In the genomic region with DNA sequence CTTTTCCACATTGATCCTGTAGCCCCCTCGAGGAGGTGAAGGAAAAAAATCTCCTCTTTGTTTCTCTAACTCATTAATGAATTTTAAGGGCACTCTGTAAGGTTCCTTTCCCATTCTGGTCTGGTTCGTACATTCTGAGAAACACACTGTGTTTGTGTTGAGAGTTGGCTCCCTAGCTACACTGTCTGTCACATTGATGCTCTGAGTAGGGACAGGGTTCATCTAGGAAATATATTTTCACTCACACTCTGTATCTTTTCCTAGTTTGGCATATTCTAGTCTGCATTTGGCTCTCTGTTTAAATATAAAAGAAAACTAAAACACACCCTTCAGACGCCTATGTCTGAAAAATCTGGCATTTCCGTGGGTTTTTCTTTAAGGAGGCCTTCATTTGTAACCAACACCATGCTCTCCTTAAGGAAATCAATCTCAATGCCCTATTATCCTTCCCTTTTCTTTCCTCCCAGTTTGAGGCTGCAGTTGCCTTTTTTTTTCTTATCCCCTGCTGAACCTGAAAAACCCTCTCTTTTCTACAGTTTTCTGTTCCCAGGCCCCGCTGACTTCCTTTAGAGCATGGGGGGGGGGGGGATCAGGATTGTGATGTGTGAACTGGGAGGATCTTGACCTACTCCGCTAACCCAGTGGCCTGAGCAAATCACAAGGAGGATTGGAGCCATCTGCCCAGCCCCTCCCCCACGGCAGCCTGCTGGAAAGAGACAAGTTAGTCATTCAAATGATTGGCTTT, we compare ENCODE assay signal across 9 mouse cellular contexts. TPM values are rescaled to one million over a fixed set of nuclear protein-coding genes. Genes with fewer than 3 reads are reported as not detected.
DNase-seq lines count a peak whose midpoint lies in the region; ATAC-seq and TF ChIP-seq lines count a peak whose summit lies in the region.
"Had no signal": no experiment of that assay in that cellular context is flagged by ENCODE, and none has a peak within 500 bp of the region (broad histone marks: within the 10 kb centered on the region; RNA-seq: fewer than 3 reads in every experiment).

No protein-coding gene starts in this region.

- H3K9me3 ChIP-seq in embryonic facial prominence, embryonic 14.5 days (ENCODE audit: control insufficient read depth, low read length), result no peaks in the 10 kb centered on the region
- H3K9me3 ChIP-seq in heart, embryonic 11.5 days (replicated peaks; ENCODE audit: control insufficient read depth, low read length), result no peaks in the 10 kb centered on the region
- H3K9me3 ChIP-seq in kidney, postnatal 0 days (replicated peaks; ENCODE audit: low read length), result no peaks in the 10 kb centered on the region
- H3K9me3 ChIP-seq in neural tube, embryonic 15.5 days (replicated peaks), result no peaks in the 10 kb centered on the region
- H3K9me3 ChIP-seq: limb, embryonic 15.5 days had no signal

- peak; percentile 56 for DNase-seq in urinary bladder, postnatal 14 days (ENCODE audit: low spot score)
- DNase-seq in urinary bladder, postnatal 10 days (ENCODE audit: low spot score), result no peak
- peak; percentile 91 for DNase-seq in embryonic facial prominence, embryonic 14.5 days (ENCODE audit: low spot score)
- DNase-seq in kidney, postnatal 0 days (ENCODE audit: low spot score), result peak; percentile 76
- peak; percentile 48 for DNase-seq in liver, adult 2 months (ENCODE audit: extremely low read depth, low read depth, low spot score)

- peak overlapping the region; percentile 2; the same call in 1 of the 2 replicates for H3K4me3 ChIP-seq in embryonic facial prominence, embryonic 14.5 days (ENCODE audit: low read depth, low read length)
- H3K4me3 ChIP-seq in heart, embryonic 11.5 days (ENCODE audit: low read depth, low read length), result no peak overlapping the region
- no peak overlapping the region for H3K4me3 ChIP-seq in kidney, postnatal 0 days (replicated peaks; ENCODE audit: low read depth, low read length)
- no peak overlapping the region for H3K4me3 ChIP-seq in liver, adult 2 months (ENCODE audit: insufficient read depth, low read depth, low read length)
- H3K4me3 ChIP-seq in neural tube, embryonic 15.5 days (replicated peaks), result peak overlapping the region; percentile 37
- H3K4me3 ChIP-seq: limb, embryonic 15.5 days had no signal

- TF ChIP-seq CTCF in kidney, postnatal 0 days (IDR thresholded peaks at IDR 0.05; ENCODE audit: low read depth), result no peak
- no peak for TF ChIP-seq CTCF in liver, adult 2 months (IDR thresholded peaks at IDR 0.05; ENCODE audit: low read depth, low read length)

- no peak overlapping the region for H3K9ac ChIP-seq in embryonic facial prominence, embryonic 14.5 days (ENCODE audit: low read depth, low read length)
- no peak overlapping the region for H3K9ac ChIP-seq in heart, embryonic 11.5 days (ENCODE audit: low read depth, low read length)
- H3K9ac ChIP-seq in kidney, postnatal 0 days (ENCODE audit: low read depth, low read length), result no peak overlapping the region
- no peak overlapping the region for H3K9ac ChIP-seq in liver, adult 2 months (ENCODE audit: low read depth, low read length)
- peak overlapping the region; percentile 45 for H3K9ac ChIP-seq in neural tube, embryonic 15.5 days (replicated peaks)
- H3K9ac ChIP-seq: limb, embryonic 15.5 days had no signal

- no peak overlapping the region for H3K27ac ChIP-seq in embryonic facial prominence, embryonic 14.5 days (replicated peaks; ENCODE audit: low read depth, low read length)
- H3K27ac ChIP-seq in heart, embryonic 11.5 days (ENCODE audit: low read depth, low read length), result no peak overlapping the region
- H3K27ac ChIP-seq in kidney, postnatal 0 days, result no peak overlapping the region
- no peak overlapping the region for H3K27ac ChIP-seq in liver, adult 2 months (replicated peaks; ENCODE audit: insufficient read depth, low read depth, low read length)
- H3K27ac ChIP-seq in neural tube, embryonic 15.5 days (replicated peaks), result peak overlapping the region; percentile 84
- H3K27ac ChIP-seq: limb, embryonic 15.5 days had no signal

- peak; percentile 76 for ATAC-seq in embryonic facial prominence, embryonic 14.5 days (ENCODE audit: low read depth)
- ATAC-seq in heart, embryonic 11.5 days (replicated peaks; ENCODE audit: insufficient number of reproducible peaks, low FRiP score, low TSS enrichment), result no peak
- ATAC-seq in kidney, postnatal 0 days (replicated peaks; ENCODE audit: low FRiP score, low read depth), result peak; percentile 73
- peak; percentile 87 for ATAC-seq in neural tube, embryonic 15.5 days (ENCODE audit: low FRiP score)
- ATAC-seq in activated CD4-positive, CD25-positive, alpha-beta regulatory T cell, adult 4 months, result no peak

- H3K27me3 ChIP-seq in embryonic facial prominence, embryonic 14.5 days (replicated peaks; ENCODE audit: control insufficient read depth, insufficient read depth, low read length), result no peaks in the 10 kb centered on the region
- no peaks in the 10 kb centered on the region for H3K27me3 ChIP-seq in heart, embryonic 11.5 days (ENCODE audit: control insufficient read depth, insufficient read depth, low read length)
- no peaks in the 10 kb centered on the region for H3K27me3 ChIP-seq in kidney, postnatal 0 days (ENCODE audit: insufficient read depth, low read length)
- no peaks in the 10 kb centered on the region for H3K27me3 ChIP-seq in liver, adult 2 months (ENCODE audit: control insufficient read depth, insufficient read depth, low read length)
- H3K27me3 ChIP-seq in neural tube, embryonic 15.5 days (replicated peaks), result no peaks in the 10 kb centered on the region
- H3K27me3 ChIP-seq: limb, embryonic 15.5 days had no signal

- no peak for TF ChIP-seq POLR2A in liver, adult 2 months (IDR thresholded peaks at IDR 0.05; ENCODE audit: extremely low read depth, insufficient read depth, low read length)

- 12% methylated on average over 7 of the region's 7 CpGs for WGBS in embryonic facial prominence, embryonic 14.5 days
- WGBS in heart, embryonic 11.5 days (ENCODE audit: insufficient replicate concordance), result 22% methylated on average over 7 of the region's 7 CpGs
- 16% methylated on average over 7 of the region's 7 CpGs for WGBS in kidney, postnatal 0 days
- WGBS in liver, adult 2 months, result 36% methylated on average over 7 of the region's 7 CpGs
- WGBS in neural tube, embryonic 15.5 days, result 11% methylated on average over 7 of the region's 7 CpGs

- peaks cover 7% of the 10 kb centered on the region; the same call in 1 of the 2 replicates for H3K4me1 ChIP-seq in embryonic facial prominence, embryonic 14.5 days (ENCODE audit: control insufficient read depth, insufficient read depth, low read length)
- peaks cover 3% of the 10 kb centered on the region; the same call in 1 of the 2 replicates for H3K4me1 ChIP-seq in heart, embryonic 11.5 days (ENCODE audit: control insufficient read depth, insufficient read depth, low read length)
- H3K4me1 ChIP-seq in kidney, postnatal 0 days (replicated peaks; ENCODE audit: insufficient read depth, low read length), result no peaks in the 10 kb centered on the region; the same call in 1 of the 2 replicates
- no peaks in the 10 kb centered on the region for H3K4me1 ChIP-seq in liver, adult 2 months (ENCODE audit: control insufficient read depth, insufficient read depth, low read length)
- peaks cover 22% of the 10 kb centered on the region; the same call in 1 of the 2 replicates for H3K4me1 ChIP-seq in neural tube, embryonic 15.5 days

- no peaks in the 10 kb centered on the region for H3K36me3 ChIP-seq in embryonic facial prominence, embryonic 14.5 days (ENCODE audit: control insufficient read depth, insufficient read depth, low read length)
- H3K36me3 ChIP-seq in heart, embryonic 11.5 days (ENCODE audit: control insufficient read depth, insufficient read depth, low read length), result no peaks in the 10 kb centered on the region
- H3K36me3 ChIP-seq in kidney, postnatal 0 days (ENCODE audit: insufficient read depth, low read length), result no peaks in the 10 kb centered on the region
- H3K36me3 ChIP-seq in liver, adult 2 months (ENCODE audit: control insufficient read depth, insufficient read depth, low read length), result no peaks in the 10 kb centered on the region
- no peaks in the 10 kb centered on the region for H3K36me3 ChIP-seq in neural tube, embryonic 15.5 days
- H3K36me3 ChIP-seq: limb, embryonic 15.5 days had no signal

- no peaks in the 10 kb centered on the region for H3K79me2 ChIP-seq in liver, adult 2 months (ENCODE audit: control insufficient read depth, insufficient read depth, low read length)

- peak overlapping the region; percentile 37 for H3K4me2 ChIP-seq in embryonic facial prominence, embryonic 14.5 days (ENCODE audit: low read depth, low read length)
- peak overlapping the region; percentile 35 for H3K4me2 ChIP-seq in heart, embryonic 11.5 days
- peak overlapping the region; percentile 27 for H3K4me2 ChIP-seq in kidney, postnatal 0 days (ENCODE audit: low read length)
- peak overlapping the region; percentile 53 for H3K4me2 ChIP-seq in neural tube, embryonic 15.5 days
- H3K4me2 ChIP-seq: limb, embryonic 15.5 days had no signal

RNA-seq across cellular contexts. Expression of a gene that starts 0.4 kb away (rescaled TPM):
- polyA plus RNA-seq in embryonic facial prominence, embryonic 14.5 days (2014; fragmentation: Nextera tagmentation; extraction: Ambion mirVana), result 85.8 and 91.3 TPM in 2 replicates
- 2.4 and 3.9 TPM in 2 replicates for polyA plus RNA-seq in heart, embryonic 11.5 days (2014; fragmentation: Nextera tagmentation; extraction: Ambion mirVana)
- 5.1 and 6.4 TPM in 2 replicates for polyA plus RNA-seq in kidney, postnatal 0 days (2015; fragmentation: Nextera tagmentation; extraction: Ambion mirVana)
- 5.9 and 10.0 TPM in 2 replicates for total RNA-seq in liver, adult 2 months (2014; rRNA removed)
- polyA plus RNA-seq in liver, adult 2 months (2012; rRNA removed), result 0.59 and 0.61 TPM in 2 replicates
- polyA plus RNA-seq in neural tube, embryonic 15.5 days (2015; fragmentation: Nextera tagmentation; extraction: Ambion mirVana), result 1,724 and 2,236 TPM in 2 replicates
- not detected for polyA plus RNA-seq in activated CD4-positive, CD25-positive, alpha-beta regulatory T cell, adult 4 months (2017; shearing (Covaris generic))

RNA-seq across cellular contexts. Expression of a gene that starts 9.8 kb away (rescaled TPM):
- polyA plus RNA-seq in embryonic facial prominence, embryonic 14.5 days (2014; fragmentation: Nextera tagmentation; extraction: Ambion mirVana), result 22.0 and 28.8 TPM in 2 replicates
- 18.5 and 19.4 TPM in 2 replicates for polyA plus RNA-seq in heart, embryonic 11.5 days (2014; fragmentation: Nextera tagmentation; extraction: Ambion mirVana)
- 77.2 and 79.9 TPM in 2 replicates for polyA plus RNA-seq in kidney, postnatal 0 days (2015; fragmentation: Nextera tagmentation; extraction: Ambion mirVana)
- total RNA-seq in liver, adult 2 months (2014; rRNA removed), result 56.2 and 69.3 TPM in 2 replicates
- 45.8 and 50.7 TPM in 2 replicates for polyA plus RNA-seq in liver, adult 2 months (2012; rRNA removed)
- 34.4 and 37.3 TPM in 2 replicates for polyA plus RNA-seq in neural tube, embryonic 15.5 days (2015; fragmentation: Nextera tagmentation; extraction: Ambion mirVana)
- polyA plus RNA-seq in activated CD4-positive, CD25-positive, alpha-beta regulatory T cell, adult 4 months (2017; shearing (Covaris generic)), result 100 to 1,000 TPM; 146 TPM

Comparison
In these comparisons a context has a peak if more than half of its experiments do, and no peak if none do; other contexts are left out.
1. ATAC-seq: peak in embryonic facial prominence, embryonic 14.5 days (single experiment), kidney, postnatal 0 days (single experiment) and neural tube, embryonic 15.5 days (single experiment); none in heart, embryonic 11.5 days (single experiment) and activated CD4-positive, CD25-positive, alpha-beta regulatory T cell, adult 4 months (single experiment).
2. H3K4me3 ChIP-seq: peak in embryonic facial prominence, embryonic 14.5 days (single experiment) and neural tube, embryonic 15.5 days (single experiment); none in heart, embryonic 11.5 days (single experiment), kidney, postnatal 0 days (single experiment) and liver, adult 2 months (single experiment).
3. RNA of a gene that starts 0.4 kb away (polyA plus RNA-seq): 1,724 to 2,236 TPM in neural tube, embryonic 15.5 days; 85.8 to 91.3 TPM in embryonic facial prominence, embryonic 14.5 days, 5.1 to 6.4 TPM in kidney, postnatal 0 days, 2.4 to 3.9 TPM in heart, embryonic 11.5 days, 0.59 to 0.61 TPM in liver, adult 2 months and not detected in activated CD4-positive, CD25-positive, alpha-beta regulatory T cell, adult 4 months; every median in the first group is over 10 times any median in the second.
4. Peak in every context shown above with its lines, with median percentiles within 50 percentile points of each other: H3K4me2 ChIP-seq.